Mouse (Mus musculus) mouse embryonic stem cell (cell line): ENCODE data around the gene Porcn.

ENCODE experiments used
- in situ Hi-C, 2 experiments: fragments of 300-500 bp; cut with MboI; formaldehyde crosslinking; loops; 1 replicate in 1 of 2; 3 replicates in 1 of 2; pipeline ENCODE4 v1.14.3; 2019 to 2020; ENCODE audit warnings: low sequenced_read_pairs in 2 of 2, low pct_unique_long_range_greater_than_20kb in 1 of 2, mixed read lengths in 1 of 2; ENCODE audit not compliant: unreplicated experiment in 1 of 2

Porcn gene

DNA sequence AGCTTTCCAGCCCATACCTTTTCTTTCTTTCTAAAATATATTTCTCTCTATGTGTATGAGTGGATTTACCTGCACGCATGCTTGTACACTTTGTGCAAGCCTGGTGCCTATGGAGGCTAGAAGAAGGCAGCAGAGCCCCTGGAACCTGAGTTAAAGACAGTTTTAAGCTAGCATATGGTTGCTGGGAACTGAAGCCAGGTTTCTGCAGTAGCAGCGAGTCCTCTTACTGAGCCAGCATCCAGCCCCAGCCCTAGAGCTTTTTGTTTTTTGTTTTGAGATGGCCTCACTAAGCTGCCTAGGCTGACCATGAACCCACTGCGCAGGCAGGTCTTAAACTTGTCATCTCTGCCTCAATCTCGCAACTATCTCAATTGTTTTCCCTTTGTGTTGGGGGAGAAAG lies 41.9 kb downstream of the Porcn start:
- in situ Hi-C loops: no loop called here

DNA sequence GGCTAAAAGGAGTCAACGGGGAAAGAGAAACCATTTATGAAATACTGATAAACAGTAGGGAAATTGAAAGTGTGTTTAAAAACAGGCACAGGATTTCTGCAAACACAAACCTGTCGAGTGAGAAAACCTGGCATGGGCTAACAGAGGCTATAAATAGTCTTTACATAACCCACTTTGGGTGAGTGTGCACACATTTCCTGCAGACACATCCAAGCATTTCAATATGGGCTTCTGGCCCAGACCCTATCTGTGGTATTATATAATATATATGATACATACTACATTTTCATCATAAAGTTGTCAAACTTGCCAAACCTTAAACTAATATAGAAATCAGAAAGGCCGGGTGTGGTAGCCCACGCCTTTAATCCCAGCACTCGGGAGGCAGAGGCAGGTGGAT lies 43.2 kb downstream of the Porcn start:
- in situ Hi-C loops: no loop called here

DNA sequence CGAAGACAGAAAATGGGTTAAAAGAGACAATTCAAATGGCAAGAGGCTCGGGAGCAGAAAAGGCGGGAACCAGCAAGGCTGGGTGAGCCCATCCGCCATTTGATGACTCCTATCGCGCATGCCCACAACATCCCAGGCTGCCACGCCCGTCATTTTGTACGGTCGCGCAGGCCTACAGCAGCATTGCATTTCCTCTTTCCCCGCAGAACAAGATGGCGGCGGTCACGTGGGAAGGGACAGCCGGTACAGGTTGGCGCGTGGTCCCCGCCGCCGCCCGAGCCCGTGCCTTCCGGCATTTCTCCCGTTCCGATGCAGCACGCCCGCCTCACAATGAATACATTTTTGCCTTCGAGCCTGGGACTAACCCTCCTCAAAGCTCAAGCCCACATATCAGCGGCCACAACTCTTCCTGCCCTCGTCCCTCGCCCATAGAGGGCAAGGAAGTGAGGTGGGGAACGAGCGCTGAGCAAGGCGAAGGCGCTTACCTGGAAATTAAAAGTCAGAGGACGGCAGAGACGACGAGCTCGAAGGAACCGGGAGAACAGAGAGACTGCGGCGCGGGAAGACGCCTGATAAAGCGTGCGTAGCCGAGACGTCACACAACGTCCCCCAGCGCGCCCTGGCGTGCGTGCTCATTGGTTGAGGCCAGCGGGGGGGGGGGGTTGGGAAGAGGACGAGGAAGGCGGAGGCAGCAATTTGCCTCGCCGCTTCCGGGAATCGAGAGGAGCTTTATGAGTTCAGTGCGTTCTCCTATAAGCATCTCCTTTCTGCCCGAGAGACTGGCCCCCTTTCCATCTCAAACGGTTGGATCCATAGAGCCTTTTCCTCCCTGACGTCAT lies 61.0 kb downstream of the Porcn start, which contains the start of gene Rbm3:
Gene Rbm3 (minus strand): TSS at position 728 of the 839 bp plus-strand sequence.
- in situ Hi-C loops: no loop called here
